Mouse (Mus musculus): ENCODE measurements around the gene Dlg2.

DNA sequence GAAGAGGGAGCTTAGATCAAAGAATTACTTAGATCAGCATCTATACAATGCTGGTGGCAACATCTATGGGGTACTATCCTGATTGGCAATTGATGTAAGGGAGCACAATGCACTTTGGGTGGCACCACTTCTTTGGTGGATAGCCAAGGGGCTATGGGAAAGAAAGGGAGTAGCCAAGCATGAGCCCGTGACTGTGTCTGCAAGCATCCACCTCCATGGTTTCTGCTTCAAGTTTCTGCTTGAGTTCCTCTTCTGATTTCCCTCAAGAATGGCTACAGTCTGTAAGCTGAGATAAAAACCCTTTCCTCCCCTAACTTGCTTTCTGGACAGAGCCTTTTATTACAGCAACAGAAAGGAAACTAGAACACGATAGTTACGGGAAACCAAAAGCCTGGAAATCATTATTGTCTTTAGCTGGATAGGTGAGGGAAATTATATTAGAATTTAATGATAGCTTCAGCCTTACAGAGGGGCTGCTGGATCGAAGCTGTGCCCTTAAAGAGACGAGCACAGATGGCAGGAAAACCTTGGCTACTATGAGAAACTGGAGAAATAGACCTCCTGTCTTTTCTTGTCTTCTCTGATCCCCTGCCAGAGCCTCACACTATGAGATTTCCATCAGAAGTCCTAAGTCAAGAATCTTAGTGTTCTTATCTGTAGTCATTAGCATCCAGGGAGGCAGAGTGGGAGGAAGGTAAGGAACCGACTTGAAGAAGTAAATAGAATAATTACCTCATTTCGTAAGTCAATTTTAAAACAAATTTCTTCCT is 219.9 kb downstream of the Dlg2 start:
- TF ChIP-seq POLR2A (IDR thresholded peaks at IDR 0.05; ENCODE audit: insufficient read depth, low read depth, low read length) (no peak), EP300 (IDR thresholded peaks at IDR 0.05; ENCODE audit: insufficient read depth, low read depth, low read length) (no peak)
